Mouse (Mus musculus): Measurements from ENCODE around the gene Limd2. TPM values are rescaled to one million over a fixed set of nuclear protein-coding genes. Genes with fewer than 3 reads are reported as not detected.

Limd2 gene
- total and polyA plus RNA-seq, 2 experiments from 2014 or later, result 8.2 to 40.4 TPM

GRCm38 (mm10) chr11:106179711-106180448 lies 19.2 kb upstream of the Limd2 start:
- H3K4me1 ChIP-seq (ENCODE audit: control insufficient read depth, insufficient read depth), result no peaks in the 10 kb centered on the region
- 60% methylated on average over 7 of the region's 7 CpGs for WGBS
- no peaks in the 10 kb centered on the region for H3K36me3 ChIP-seq (replicated peaks; ENCODE audit: control insufficient read depth, insufficient read depth, low read length)

DNA sequence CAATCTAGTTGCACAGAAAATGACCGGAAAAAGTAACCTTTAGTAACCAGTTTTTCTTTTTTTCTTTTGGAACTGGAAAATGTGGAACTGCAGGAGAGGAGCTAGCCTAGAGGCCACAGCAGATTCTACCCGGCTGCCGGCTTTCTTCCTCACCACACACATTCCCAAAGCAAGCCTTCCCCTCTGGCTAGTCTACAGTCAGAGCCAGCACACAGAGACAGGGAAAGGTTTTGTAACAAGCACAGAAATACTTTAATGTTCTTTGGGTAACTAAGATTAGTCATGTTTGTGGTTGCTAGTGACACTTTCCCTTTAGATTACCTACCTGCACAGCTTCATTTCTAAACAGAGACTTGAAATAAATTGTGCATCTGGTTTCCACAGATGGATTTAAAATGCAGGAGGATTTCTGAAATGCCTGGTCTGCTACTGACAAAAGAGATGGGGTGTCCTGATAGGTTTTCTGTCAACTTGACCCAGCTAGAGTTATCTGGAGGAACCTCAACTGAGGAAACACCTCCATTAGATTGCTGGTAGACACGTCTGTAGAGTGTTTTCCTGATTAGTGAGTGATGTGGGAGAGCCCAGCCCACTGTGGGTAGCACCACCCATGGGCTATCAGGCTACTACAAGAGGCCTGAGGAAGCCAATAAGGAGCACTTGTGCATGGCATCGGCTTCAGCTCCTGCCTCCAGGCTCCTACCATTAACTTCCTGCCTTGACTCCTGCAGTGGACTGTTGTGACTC lies 17.5 kb upstream of the Limd2 start:
- Histone ChIP-seq H3K4me1 (ENCODE audit: control insufficient read depth, insufficient read depth) (no peaks in the 10 kb centered on the region), H3K27me3 (ENCODE audit: control insufficient read depth, insufficient read depth, low read length) (no peaks in the 10 kb centered on the region), H3K36me3 (replicated peaks; ENCODE audit: control insufficient read depth, insufficient read depth, low read length) (no peaks in the 10 kb centered on the region), H3K4me3 (ENCODE audit: low read depth, low read length) (no peak overlapping the region), H3K4me2 (ENCODE audit: low read depth, low read length) (no peak overlapping the region), H3K27ac (ENCODE audit: low read depth) (no peak overlapping the region), H3K9ac (replicated peaks; ENCODE audit: low read depth, low read length) (no peak overlapping the region), H3K9me3 (replicated peaks; ENCODE audit: control insufficient read depth, low read length) (no peaks in the 10 kb centered on the region)
- ATAC-seq (ENCODE audit: insufficient read depth, low read depth), result no peak
- no peak for DNase-seq (ENCODE audit: low spot score)
- TF ChIP-seq CTCF (IDR thresholded peaks at IDR 0.05; ENCODE audit: low read depth) (no peak), EP300 (IDR thresholded peaks at IDR 0.05; ENCODE audit: low read depth) (no peak)
- 60% methylated on average over 5 of the region's 5 CpGs for WGBS

More at GRCm38 (mm10) chr11:106179711-106180448, 19.2 kb upstream of the Limd2 start:
- Histone ChIP-seq H3K27me3 (ENCODE audit: control insufficient read depth, insufficient read depth, low read length) (no peaks in the 10 kb centered on the region), H3K4me3 (ENCODE audit: low read depth, low read length) (no peak overlapping the region), H3K9me3 (replicated peaks; ENCODE audit: control insufficient read depth, low read length) (no peaks in the 10 kb centered on the region), H3K27ac (ENCODE audit: low read depth) (no peak overlapping the region), H3K9ac (replicated peaks; ENCODE audit: low read depth, low read length) (no peak overlapping the region), H3K4me2 (ENCODE audit: low read depth, low read length) (no peak overlapping the region)
- TF ChIP-seq CTCF (IDR thresholded peaks at IDR 0.05; ENCODE audit: low read depth) (no peak), EP300 (IDR thresholded peaks at IDR 0.05; ENCODE audit: low read depth) (no peak)
- no peak; the same call in 1 of the 2 replicates for ATAC-seq (ENCODE audit: insufficient read depth, low read depth)
- DNase-seq (ENCODE audit: low spot score), result no peak

GRCm38 (mm10) chr11:106176372-106176771 lies 15.7 kb upstream of the Limd2 start:
- ATAC-seq (ENCODE audit: insufficient read depth, low read depth) (no peak), DNase-seq (ENCODE audit: low spot score) (no peak)
- Histone ChIP-seq H3K9ac (replicated peaks; ENCODE audit: low read depth, low read length) (no peak overlapping the region), H3K4me3 (ENCODE audit: low read depth, low read length) (no peak overlapping the region), H3K27me3 (ENCODE audit: control insufficient read depth, insufficient read depth, low read length) (no peaks in the 10 kb centered on the region), H3K4me2 (ENCODE audit: low read depth, low read length) (no peak overlapping the region), H3K4me1 (ENCODE audit: control insufficient read depth, insufficient read depth) (no peaks in the 10 kb centered on the region), H3K27ac (ENCODE audit: low read depth) (no peak overlapping the region), H3K36me3 (replicated peaks; ENCODE audit: control insufficient read depth, insufficient read depth, low read length) (no peaks in the 10 kb centered on the region), H3K9me3 (replicated peaks; ENCODE audit: control insufficient read depth, low read length) (no peaks in the 10 kb centered on the region)
- WGBS, result 59% methylated on average over 5 of the region's 5 CpGs
- TF ChIP-seq EP300 (IDR thresholded peaks at IDR 0.05; ENCODE audit: low read depth), result no peak
- TF ChIP-seq CTCF (IDR thresholded peaks at IDR 0.05; ENCODE audit: low read depth), result no peak

DNA sequence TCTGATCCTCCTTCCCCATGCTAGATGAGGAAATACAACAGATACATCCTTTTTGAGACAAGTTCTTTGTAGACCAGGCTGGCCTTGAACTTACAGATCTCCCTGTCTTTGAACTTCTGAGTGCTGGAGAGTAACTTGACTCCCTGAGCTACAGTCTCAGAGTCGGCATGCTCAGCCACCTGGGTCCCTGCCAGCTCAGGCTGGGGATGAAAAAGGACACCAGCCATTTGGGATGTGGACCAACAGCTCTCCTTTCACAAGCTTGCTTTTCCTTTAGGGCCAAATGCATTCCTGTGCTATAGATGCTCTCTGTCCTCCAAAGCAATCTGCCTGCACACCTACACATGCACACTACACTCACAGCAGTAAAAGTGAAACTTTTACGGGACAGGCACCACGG lies 14.4 kb upstream of the Limd2 start:
- Histone ChIP-seq H3K27me3 (ENCODE audit: control insufficient read depth, insufficient read depth, low read length) (no peaks in the 10 kb centered on the region), H3K9ac (replicated peaks; ENCODE audit: low read depth, low read length) (no peak overlapping the region), H3K4me1 (ENCODE audit: control insufficient read depth, insufficient read depth) (no peaks in the 10 kb centered on the region), H3K9me3 (replicated peaks; ENCODE audit: control insufficient read depth, low read length) (no peaks in the 10 kb centered on the region), H3K4me2 (ENCODE audit: low read depth, low read length) (no peak overlapping the region), H3K36me3 (replicated peaks; ENCODE audit: control insufficient read depth, insufficient read depth, low read length) (no peaks in the 10 kb centered on the region; the same call in 1 of the 2 replicates), H3K4me3 (ENCODE audit: low read depth, low read length) (no peak overlapping the region), H3K27ac (ENCODE audit: low read depth) (no peak overlapping the region)
- 61% methylated on average over 3 of the region's 3 CpGs for WGBS
- DNase-seq (ENCODE audit: low spot score), result no peak
- no peak for ATAC-seq (ENCODE audit: insufficient read depth, low read depth)
- TF ChIP-seq EP300 (IDR thresholded peaks at IDR 0.05; ENCODE audit: low read depth) (no peak), CTCF (IDR thresholded peaks at IDR 0.05; ENCODE audit: low read depth) (no peak)

GRCm38 (mm10) chr11:106174372-106174771 lies 13.7 kb upstream of the Limd2 start:
- ATAC-seq (ENCODE audit: insufficient read depth, low read depth) (no peak), DNase-seq (ENCODE audit: low spot score) (no peak)
- WGBS, result 70% methylated on average over 5 of the region's 5 CpGs
- Histone ChIP-seq H3K9ac (replicated peaks; ENCODE audit: low read depth, low read length) (no peak overlapping the region), H3K4me3 (ENCODE audit: low read depth, low read length) (no peak overlapping the region), H3K4me2 (ENCODE audit: low read depth, low read length) (no peak overlapping the region), H3K27ac (ENCODE audit: low read depth) (no peak overlapping the region), H3K9me3 (replicated peaks; ENCODE audit: control insufficient read depth, low read length) (no peaks in the 10 kb centered on the region), H3K36me3 (replicated peaks; ENCODE audit: control insufficient read depth, insufficient read depth, low read length) (peaks cover 1% of the 10 kb centered on the region; the same call in 1 of the 2 replicates), H3K27me3 (ENCODE audit: control insufficient read depth, insufficient read depth, low read length) (no peaks in the 10 kb centered on the region), H3K4me1 (ENCODE audit: control insufficient read depth, insufficient read depth) (no peaks in the 10 kb centered on the region)
- no peak for TF ChIP-seq EP300 (IDR thresholded peaks at IDR 0.05; ENCODE audit: low read depth)
